Mouse (Mus musculus) adipose tissue, adult 10 weeks (tissue): ENCODE measurements around the gene Lsm5. TPM values are rescaled to one million over a fixed set of nuclear protein-coding genes. Genes with fewer than 3 reads are reported as not detected.

ENCODE experiments used
- polyA plus RNA-seq: library from polyadenylated mRNA; stranded (reverse); fragments of 350-450 nt; fragmentation: Illumina TruSeq; extraction: RNeasy Lipid Tissue Mini Kit (QIAGEN cat#74804); gene quantifications from one replicate; pipeline ENCODE4 v1.2.3, GENCODE M21; 2014; ENCODE audit warnings: low read depth, low replicate concordance

Lsm5 gene
- polyA plus RNA-seq = 28.4 TPM

GRCm38 (mm10) chr6:56703931-56704900 lies at the start of gene Lsm5:
TSS of gene Lsm5 (minus strand) at chr6:56704710.

GRCm38 (mm10) chr6:56714574-56715269 lies 10.2 kb upstream of the Lsm5 start, which contains the start of gene Avl9:
TSS of gene Avl9 (plus strand) at chr6:56714899.

Other genes with a start within 250 kb of the Lsm5 start
- 2.1 TPM for gene Pde1c, start 135.6 kb downstream of the Lsm5 start, polyA plus RNA-seq
- 20.6 TPM for gene Avl9, start 10.2 kb upstream of the Lsm5 start, polyA plus RNA-seq
- gene Kbtbd2, start 93.1 kb upstream of the Lsm5 start, polyA plus RNA-seq = 16.2 TPM
- 149 TPM for gene Fkbp9, start 127.3 kb upstream of the Lsm5 start, polyA plus RNA-seq
- 20.8 TPM for gene Nt5c3, start 219.2 kb upstream of the Lsm5 start, polyA plus RNA-seq
- gene Vmn1r4, start 219.3 kb upstream of the Lsm5 start, polyA plus RNA-seq = 0.46 TPM